Mouse (Mus musculus) liver, postnatal 0 days (tissue): Measurements from ENCODE around the gene Cers1. TPM values are rescaled to one million over a fixed set of nuclear protein-coding genes. Genes with fewer than 3 reads are reported as not detected.

Source experiments
- ATAC-seq: fragments of 200-750 bp; cut with Nextera tagmentation; 2 replicates; pipeline ENCODE4 v1.8.0; 2017; ENCODE audit warnings: mild to moderate bottlenecking, moderate library complexity
- DNase-seq: peaks from one replicate; pipeline ENCODE4 v3.0.0-alpha.2; 2016
- H3K27ac ChIP-seq: fragments of 300-500 bp; sonication (generic); 2 replicates; pipeline ENCODE4 v1.5.1; 2014; ENCODE audit warnings: antibody characterized with exemption, moderate library complexity, mild to moderate bottlenecking, low read depth
- H3K27me3 ChIP-seq: fragments of 300-500 bp; sonication (generic); 2 replicates; pipeline ENCODE4 v1.6.1; 2014; ENCODE audit warnings: low read length, control low read depth, mixed read lengths; ENCODE audit not compliant: insufficient read depth
- H3K36me3 ChIP-seq: fragments of 300-500 bp; sonication (generic); replicated peaks from 2 replicates; pipeline ENCODE4 v1.6.1; 2014; ENCODE audit warnings: mild to moderate bottlenecking, control low read depth, low read length, moderate library complexity, mixed read lengths; ENCODE audit not compliant: insufficient read depth
- H3K4me1 ChIP-seq: fragments of 300-500 bp; sonication (generic); 2 replicates; pipeline ENCODE4 v1.6.1; 2014; ENCODE audit warnings: antibody characterized with exemption, mild to moderate bottlenecking, control low read depth; ENCODE audit not compliant: insufficient read depth
- H3K4me2 ChIP-seq: fragments of 300-500 bp; sonication (generic); 2 replicates; pipeline ENCODE4 v1.6.1; 2014; ENCODE audit warnings: low read depth, mild to moderate bottlenecking, low read length, moderate library complexity, mixed read lengths
- H3K4me3 ChIP-seq: fragments of 300-500 bp; sonication (generic); 2 replicates; pipeline ENCODE4 v1.5.1; 2014; ENCODE audit warnings: low read depth, low read length
- H3K9ac ChIP-seq: fragments of 300-500 bp; sonication (generic); replicated peaks from 2 replicates; pipeline ENCODE4 v1.6.1; 2014; ENCODE audit warnings: mild to moderate bottlenecking, moderate library complexity
- H3K9me3 ChIP-seq: fragments of 300-500 bp; sonication (generic); 2 replicates; pipeline ENCODE4 v1.6.1; 2016; ENCODE audit warnings: mild to moderate bottlenecking, control low read depth, low read length, mixed read lengths
- CTCF ChIP-seq: sonication (generic); IDR thresholded peaks from 2 replicates; pipeline ENCODE4 v1.5.1; 2016; ENCODE audit warnings: antibody characterized with exemption, low read depth
- EP300 ChIP-seq: IDR thresholded peaks from 2 replicates; pipeline ENCODE4 v1.6.1; 2016; ENCODE audit warnings: antibody characterized with exemption, low read depth, mild to moderate bottlenecking
- WGBS: fragments of 180-500 bp; shearing (Covaris S2); extraction: QIAGEN DNeasy Blood & Tissue Kit; methylation state at CpG from one replicate; pipeline ENCODE4 v1.1.7; 2014; ENCODE audit not compliant: insufficient replicate concordance; 5-methylcytosine and 5-hydroxymethylcytosine counted together
- polyA plus RNA-seq: library from polyadenylated mRNA; unstranded; fragments of >200 nt; fragmentation: Nextera tagmentation; extraction: Ambion mirVana; gene quantifications from 2 replicates; pipeline ENCODE4 v1.2.1, GENCODE M21; 2015

Gene Cers1
- polyA plus RNA-seq, 1 experiment from 2014 or later, result not detected

DNA sequence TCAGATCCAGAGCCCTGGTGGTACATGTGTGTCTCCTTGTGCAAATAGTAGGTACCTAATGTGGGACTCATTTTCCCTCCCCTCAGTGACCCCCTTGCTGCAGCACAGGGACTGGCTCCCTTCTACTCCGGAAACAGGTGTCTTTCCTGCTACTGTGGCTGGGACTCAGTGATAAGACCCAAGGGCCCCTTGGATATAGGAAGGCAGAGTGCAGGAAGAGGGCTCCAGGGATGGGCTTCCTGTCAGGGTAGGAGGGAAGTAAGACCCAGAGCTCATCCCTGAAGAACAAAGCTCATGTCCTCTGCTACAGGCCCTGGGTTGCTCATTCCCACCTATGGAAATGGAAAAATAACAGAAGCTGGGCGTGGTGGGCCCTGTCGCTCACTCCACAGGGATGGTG is 39.1 kb upstream of the Cers1 start:
- Histone ChIP-seq H3K4me3 (no peak overlapping the region), H3K9me3 (no peaks in the 10 kb centered on the region), H3K4me2 (no peak overlapping the region), H3K36me3 (no peaks in the 10 kb centered on the region), H3K27me3 (no peaks in the 10 kb centered on the region), H3K27ac (peak overlapping the region; percentile 39; the same call in 1 of the 2 replicates), H3K4me1 (peaks cover 17% of the 10 kb centered on the region), H3K9ac (no peak overlapping the region)
- DNase-seq (no peak), ATAC-seq (peak; percentile 52)
- 52% methylated on average over 3 of the region's 3 CpGs for WGBS
- TF ChIP-seq CTCF, result no peak
- peak; percentile 59 for TF ChIP-seq EP300

DNA sequence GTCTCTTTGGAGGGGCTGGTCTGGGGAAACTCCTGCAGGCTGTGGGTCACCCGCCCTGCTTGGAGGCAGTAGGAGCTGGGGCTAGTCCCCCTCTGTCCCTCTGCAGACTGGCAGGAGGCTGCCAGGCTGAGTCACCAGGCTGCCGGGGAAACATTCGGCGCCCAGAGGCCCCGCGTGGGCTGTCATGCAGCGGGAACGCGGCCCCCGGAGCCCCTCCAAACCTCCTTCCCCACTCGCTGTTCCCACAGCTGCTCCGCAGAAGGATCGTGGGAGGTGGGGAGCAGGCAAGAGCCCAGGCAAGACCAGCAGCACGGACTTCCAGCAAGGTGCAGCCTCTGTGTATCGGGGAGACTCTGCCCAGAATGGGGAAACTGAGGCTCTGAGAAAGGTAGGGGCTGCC is 37.4 kb upstream of the Cers1 start:
- H3K9me3 ChIP-seq, result no peaks in the 10 kb centered on the region
- no peak for TF ChIP-seq CTCF
- no peak for TF ChIP-seq EP300
- H3K4me2 ChIP-seq, result 0 out of 2 replicates have a peak overlapping the region, but pooled peaks have one; percentile 32
- 0 out of 2 replicates have a peak, but pooled peaks cover 5% of the 10 kb centered on the region for H3K27me3 ChIP-seq
- ATAC-seq, result no peak
- peaks cover 9% of the 10 kb centered on the region for H3K4me1 ChIP-seq
- no peak overlapping the region for H3K4me3 ChIP-seq
- H3K9ac ChIP-seq, result no peak overlapping the region
- DNase-seq, result no peak
- 39% methylated on average over 15 of the region's 15 CpGs for WGBS
- no peak overlapping the region for H3K27ac ChIP-seq
- H3K36me3 ChIP-seq, result no peaks in the 10 kb centered on the region

DNA sequence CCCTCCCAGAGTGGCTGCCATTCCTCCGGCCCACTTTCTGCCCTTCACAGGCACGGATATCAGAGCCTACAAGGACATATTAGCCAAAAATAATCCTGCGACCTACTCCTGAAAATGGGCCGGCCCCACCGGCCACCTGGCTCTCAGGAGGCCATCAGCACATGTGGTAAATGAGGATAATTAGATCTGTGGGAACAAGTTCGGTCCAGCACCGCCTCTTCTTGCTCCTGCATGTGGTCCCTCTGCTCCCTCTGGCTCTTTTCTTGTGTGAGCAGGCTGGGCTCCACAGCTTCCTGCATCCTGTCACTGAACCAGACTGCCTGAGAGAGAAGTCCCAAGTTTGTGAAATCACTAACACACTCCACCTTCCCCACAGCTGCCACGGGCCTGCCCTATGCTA is 36.3 kb upstream of the Cers1 start:
- DNase-seq (no peak), ATAC-seq (no peak)
- TF ChIP-seq EP300 (no peak), CTCF (no peak)
- Histone ChIP-seq H3K4me1 (peaks cover 14% of the 10 kb centered on the region), H3K4me2 (no peak overlapping the region), H3K4me3 (no peak overlapping the region), H3K27me3 (0 out of 2 replicates have a peak, but pooled peaks cover 6% of the 10 kb centered on the region), H3K27ac (no peak overlapping the region), H3K9ac (no peak overlapping the region), H3K9me3 (no peaks in the 10 kb centered on the region), H3K36me3 (no peaks in the 10 kb centered on the region)
- 42% methylated on average over 8 of the region's 8 CpGs for WGBS

DNA sequence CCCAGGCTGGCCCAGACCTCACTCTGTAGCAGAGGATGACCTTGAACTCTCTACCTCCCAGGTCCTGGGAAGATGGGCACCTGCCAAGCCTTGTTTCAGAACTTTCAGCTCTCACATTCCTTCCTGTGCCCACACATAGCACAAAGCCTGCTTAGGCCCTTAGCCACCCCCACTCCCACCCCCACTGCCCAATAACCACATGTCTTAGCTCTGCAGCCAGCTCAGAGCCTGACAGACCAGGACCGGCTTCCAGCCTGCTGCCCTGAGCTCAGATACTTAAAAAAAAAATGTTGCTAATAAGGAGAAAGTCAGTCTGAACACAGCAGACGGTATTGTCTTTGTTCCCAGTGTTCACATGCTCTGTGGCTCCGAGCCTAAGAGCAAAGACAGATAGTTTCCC is 34.6 kb upstream of the Cers1 start:
- TF ChIP-seq CTCF (no peak), EP300 (no peak)
- WGBS, result 59% methylated on average over 3 of the region's 3 CpGs
- H3K4me2 ChIP-seq, result no peak overlapping the region
- no peak overlapping the region for H3K9ac ChIP-seq
- H3K4me3 ChIP-seq, result no peak overlapping the region
- no peaks in the 10 kb centered on the region for H3K9me3 ChIP-seq
- peaks cover 14% of the 10 kb centered on the region for H3K4me1 ChIP-seq
- peaks cover 4% of the 10 kb centered on the region; the same call in 1 of the 2 replicates for H3K36me3 ChIP-seq
- no peak for ATAC-seq
- no peak overlapping the region for H3K27ac ChIP-seq
- DNase-seq, result no peak
- H3K27me3 ChIP-seq, result 0 out of 2 replicates have a peak, but pooled peaks cover 6% of the 10 kb centered on the region

DNA sequence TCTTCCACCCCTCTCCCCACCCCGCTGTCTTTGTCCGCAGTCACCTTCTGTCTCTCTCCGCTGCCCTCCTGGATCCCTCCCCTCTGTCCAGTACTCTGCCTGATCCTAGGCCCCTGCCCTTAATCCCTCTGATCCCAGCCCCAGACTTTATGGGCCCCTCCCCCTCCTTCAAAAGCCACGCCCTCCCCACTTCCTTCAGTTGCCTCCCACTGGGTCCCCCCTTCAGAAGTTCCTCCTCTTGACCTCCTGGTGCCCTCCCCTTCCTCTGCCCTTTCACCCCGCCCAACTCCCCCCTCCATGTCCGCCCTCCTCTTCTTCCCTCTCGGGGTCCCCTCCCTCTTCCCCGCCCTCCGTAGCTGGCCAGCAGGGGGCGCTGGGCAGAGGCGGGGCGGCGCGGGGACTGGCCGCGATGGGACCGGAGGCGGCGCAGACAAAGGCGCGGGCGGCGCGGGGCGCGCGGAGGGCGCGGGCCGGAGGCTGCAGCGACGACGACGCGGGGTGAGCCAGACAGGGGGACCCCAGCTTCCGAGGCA is 32.9 kb upstream of the Cers1 start, which contains the start of gene Homer3:
TSS of gene Homer3 (plus strand) at position 225 of the 533 bp plus-strand sequence.
- WGBS, result 1% methylated on average over 32 of the region's 36 CpGs
- Histone ChIP-seq H3K4me1 (peaks cover 14% of the 10 kb centered on the region), H3K4me2 (peak within 1 kb of the TSS; percentile 98), H3K4me3 (peak within 1 kb of the TSS; percentile 83), H3K9me3 (no peaks in the 10 kb centered on the region), H3K27me3 (0 out of 2 replicates have a peak, but pooled peaks cover 6% of the 10 kb centered on the region), H3K27ac (peak within 1 kb of the TSS; percentile 51; the same call in 1 of the 2 replicates), H3K9ac (peak within 1 kb of the TSS; percentile 76), H3K36me3 (peaks cover 7% of the 10 kb centered on the region; the same call in 1 of the 2 replicates)
- DNase-seq, result peak; percentile 88
- peak; percentile 93 for TF ChIP-seq CTCF
- no peak for TF ChIP-seq EP300
- peak; percentile 89 for ATAC-seq

DNA sequence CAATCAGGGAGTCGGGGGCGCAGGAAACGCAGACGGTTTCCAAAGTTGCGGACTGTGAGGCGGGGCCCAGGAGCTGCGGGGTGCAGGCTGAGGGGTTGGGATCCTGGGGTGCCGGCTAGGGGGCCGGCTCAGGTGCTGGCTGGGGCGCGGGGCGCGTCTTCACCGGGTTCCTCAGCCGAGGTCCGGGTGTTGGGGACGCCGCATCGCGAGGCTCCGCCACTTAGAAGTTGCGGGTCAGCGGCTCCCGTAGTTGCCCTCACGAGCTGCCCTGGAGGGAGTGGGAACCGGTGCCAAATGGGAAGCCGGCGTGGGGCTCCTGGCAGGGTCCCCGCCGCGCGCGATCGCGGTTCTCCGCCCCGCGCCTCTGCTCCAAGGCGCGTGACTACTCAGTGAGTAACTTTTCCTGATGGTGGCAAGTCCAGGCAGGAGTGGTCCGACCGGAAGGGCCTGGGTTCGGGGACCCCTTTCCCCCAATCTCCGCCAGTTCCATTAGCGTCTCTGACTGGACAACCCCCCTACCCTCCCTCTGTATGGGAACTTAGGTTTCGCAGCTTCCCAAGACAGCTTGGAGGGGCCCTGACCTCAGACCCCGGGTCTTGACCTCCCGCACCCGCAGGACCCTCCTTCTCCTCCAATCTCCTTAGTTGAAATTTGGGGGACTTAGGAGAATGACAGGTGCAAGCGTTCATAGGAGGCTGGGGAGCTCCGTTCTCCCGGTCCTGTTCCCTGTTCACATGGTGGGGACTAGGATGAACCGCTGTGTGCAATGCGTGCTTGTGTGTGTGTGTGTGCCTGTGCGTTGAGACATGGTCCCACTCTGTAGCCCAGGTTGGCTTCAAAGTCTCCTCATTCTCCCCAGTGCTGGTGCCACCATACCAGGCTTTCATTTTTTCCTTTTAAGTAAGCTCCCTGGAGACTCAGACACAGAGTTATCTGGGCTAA is 32.2 kb upstream of the Cers1 start:
- TF ChIP-seq EP300 (no peak), CTCF (no peak)
- ATAC-seq (peak; percentile 29), DNase-seq (no peak)
- Histone ChIP-seq H3K9ac (peak overlapping the region; percentile 76), H3K27me3 (0 out of 2 replicates have a peak, but pooled peaks cover 6% of the 10 kb centered on the region), H3K4me1 (peaks cover 14% of the 10 kb centered on the region), H3K9me3 (no peaks in the 10 kb centered on the region), H3K4me3 (peak overlapping the region; percentile 83), H3K4me2 (peak overlapping the region; percentile 98), H3K27ac (peak overlapping the region; percentile 51; the same call in 1 of the 2 replicates), H3K36me3 (peaks cover 7% of the 10 kb centered on the region; the same call in 1 of the 2 replicates)
- 1% methylated on average over 50 of the region's 55 CpGs for WGBS
